Mouse (Mus musculus) midbrain, postnatal 0 days (tissue): ENCODE results near the gene Btbd8. TPM values are rescaled to one million over a fixed set of nuclear protein-coding genes. Genes with fewer than 3 reads are reported as not detected.

Source experiments
- ATAC-seq: fragments of 200-750 bp; cut with Nextera tagmentation; 2 replicates; pipeline ENCODE4 v1.8.0; 2017; ENCODE audit warnings: moderate number of reproducible peaks, mild to moderate bottlenecking, moderate TSS enrichment, moderate library complexity; ENCODE audit not compliant: low FRiP score
- DNase-seq: peaks from one replicate; pipeline ENCODE4 v3.0.0-alpha.2; 2015; ENCODE audit warnings: low spot score
- H3K27ac ChIP-seq: fragments of 300-500 bp; sonication (generic); 2 replicates; pipeline ENCODE4 v1.5.1; 2014; ENCODE audit warnings: low read depth, mild to moderate bottlenecking, low read length, mixed read lengths
- H3K27me3 ChIP-seq: fragments of 300-500 bp; sonication (generic); 2 replicates; pipeline ENCODE4 v1.6.1; 2014; ENCODE audit warnings: low read length, control low read depth, mixed read lengths; ENCODE audit not compliant: insufficient read depth
- H3K36me3 ChIP-seq: fragments of 300-500 bp; sonication (generic); 2 replicates; pipeline ENCODE4 v1.6.1; 2014; ENCODE audit warnings: low read length, control low read depth, mixed read lengths; ENCODE audit not compliant: insufficient read depth
- H3K4me1 ChIP-seq: fragments of 300-500 bp; sonication (generic); 2 replicates; pipeline ENCODE4 v1.6.1; 2014; ENCODE audit warnings: mild to moderate bottlenecking, control low read depth, antibody characterized with exemption, low read length, mixed read lengths; ENCODE audit not compliant: insufficient read depth
- H3K4me2 ChIP-seq: fragments of 300-500 bp; sonication (generic); 2 replicates; pipeline ENCODE4 v1.6.1; 2014; ENCODE audit warnings: low read depth, mild to moderate bottlenecking, low read length, mixed read lengths; ENCODE audit not compliant: poor library complexity, severe bottlenecking
- H3K4me3 ChIP-seq: fragments of 300-500 bp; sonication (generic); 2 replicates; pipeline ENCODE4 v1.5.1; 2014; ENCODE audit warnings: low read depth, mild to moderate bottlenecking, low read length, moderate library complexity
- H3K9ac ChIP-seq: fragments of 300-500 bp; sonication (generic); replicated peaks from 2 replicates; pipeline ENCODE4 v1.6.1; 2014; ENCODE audit warnings: mild to moderate bottlenecking, low read length, moderate library complexity, mixed read lengths; ENCODE audit not compliant: poor library complexity, severe bottlenecking
- H3K9me3 ChIP-seq: fragments of 300-500 bp; sonication (generic); 2 replicates; pipeline ENCODE4 v1.6.1; 2016; ENCODE audit warnings: low read length, control low read depth
- CTCF ChIP-seq: IDR thresholded peaks from 2 replicates; pipeline ENCODE4 v1.5.1; 2016; ENCODE audit warnings: antibody characterized with exemption, mild to moderate bottlenecking
- WGBS: fragments of 180-500 bp; shearing (Covaris S2); extraction: QIAGEN DNeasy Blood & Tissue Kit; methylation state at CpG from one replicate; pipeline ENCODE4 v1.1.7; 2014; 5-methylcytosine and 5-hydroxymethylcytosine counted together
- polyA plus RNA-seq: library from polyadenylated mRNA; unstranded; fragments of >200 nt; fragmentation: Nextera tagmentation; extraction: Ambion mirVana; gene quantifications from 2 replicates; pipeline ENCODE4 v1.2.1, GENCODE M21; 2015
- total RNA-seq: library from RNA; depleted of rRNA; stranded (reverse); fragments of >200 nt; gene quantifications from 2 replicates; pipeline ENCODE4 v1.2.3, GENCODE M21; 2014

Gene Btbd8
- total and polyA plus RNA-seq, 2 experiments from 2014 or later, result 24.9 to 38.9 TPM

DNA sequence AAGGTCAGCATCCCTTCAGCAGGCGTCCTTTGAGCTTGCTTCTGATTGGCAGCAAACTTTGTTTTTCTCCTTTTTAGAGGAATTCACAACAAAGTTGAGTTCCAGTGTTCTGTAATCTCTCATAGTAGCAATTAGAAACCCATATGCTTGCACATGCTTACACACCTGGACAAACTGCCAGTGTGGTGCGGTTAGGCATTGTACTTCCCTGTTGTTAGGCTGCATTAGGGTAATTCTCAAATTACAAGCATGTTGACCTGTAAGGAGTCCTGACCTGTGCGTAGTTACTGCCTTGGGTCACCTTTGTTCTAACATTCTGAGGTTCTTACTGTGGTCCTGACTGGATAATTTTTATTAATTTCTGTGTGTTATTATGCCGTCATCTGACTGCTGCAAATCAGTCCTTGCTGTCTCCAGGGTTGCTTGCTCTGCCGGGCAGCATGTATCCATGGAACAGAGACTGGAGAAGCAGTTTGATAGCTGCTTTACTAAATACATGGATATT, 61.1 kb downstream of the Btbd8 start:
- TF ChIP-seq CTCF, result no peak

GRCm38 (mm10) chr5:107499891-107500535, 62.2 kb downstream of the Btbd8 start:
- H3K9me3 ChIP-seq, result no peaks in the 10 kb centered on the region
- H3K4me2 ChIP-seq, result no peak overlapping the region
- TF ChIP-seq CTCF, result no peak
- no peak overlapping the region for H3K27ac ChIP-seq
- no peak overlapping the region for H3K4me3 ChIP-seq
- 81% methylated on average over 5 of the region's 5 CpGs for WGBS
- H3K9ac ChIP-seq, result no peak overlapping the region
- DNase-seq (no peak), ATAC-seq (no peak)
- peaks cover 13% of the 10 kb centered on the region for H3K36me3 ChIP-seq
- H3K27me3 ChIP-seq, result no peaks in the 10 kb centered on the region
- H3K4me1 ChIP-seq, result peaks cover 4% of the 10 kb centered on the region; the same call in 1 of the 2 replicates

More for the DNA sequence above, 61.1 kb downstream of the Btbd8 start:
- Histone ChIP-seq H3K27me3 (no peaks in the 10 kb centered on the region), H3K27ac (peak overlapping the region; percentile 85), H3K4me2 (peak overlapping the region; percentile 59), H3K4me3 (peak overlapping the region; percentile 50), H3K9me3 (no peaks in the 10 kb centered on the region), H3K36me3 (peaks cover 7% of the 10 kb centered on the region; the same call in 1 of the 2 replicates), H3K9ac (peak overlapping the region; percentile 78), H3K4me1 (peaks cover 4% of the 10 kb centered on the region; the same call in 1 of the 2 replicates)
- 45% methylated on average over 5 of the region's 5 CpGs for WGBS
- DNase-seq, result no peak
- no peak for ATAC-seq

DNA sequence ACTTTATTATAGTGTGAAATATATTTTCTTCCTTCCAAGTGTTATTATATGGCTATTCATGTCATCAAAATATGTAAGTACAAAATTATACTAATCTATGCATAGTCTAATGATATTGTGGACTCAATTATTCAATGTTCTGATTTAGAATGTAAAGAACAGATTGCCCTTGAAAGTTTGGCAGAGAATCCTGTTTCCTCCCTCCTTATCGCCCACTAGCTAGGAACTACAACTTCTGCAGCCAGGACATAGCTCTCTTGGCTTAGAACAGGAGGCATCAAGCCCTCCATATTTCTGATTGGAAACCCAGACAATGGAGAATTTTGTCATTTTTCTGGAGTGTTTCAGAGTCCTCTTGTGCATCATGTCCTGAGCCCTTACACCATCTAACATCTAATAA, 62.9 kb downstream of the Btbd8 start:
- Histone ChIP-seq H3K4me3 (no peak overlapping the region), H3K9ac (no peak overlapping the region), H3K36me3 (peaks cover 20% of the 10 kb centered on the region), H3K27me3 (no peaks in the 10 kb centered on the region), H3K4me2 (no peak overlapping the region), H3K4me1 (peaks cover 4% of the 10 kb centered on the region; the same call in 1 of the 2 replicates), H3K9me3 (no peaks in the 10 kb centered on the region), H3K27ac (no peak overlapping the region)
- no peak for TF ChIP-seq CTCF
- DNase-seq (no peak), ATAC-seq (no peak)
- WGBS, result 79% methylated on average over 1 of the region's 1 CpGs

DNA sequence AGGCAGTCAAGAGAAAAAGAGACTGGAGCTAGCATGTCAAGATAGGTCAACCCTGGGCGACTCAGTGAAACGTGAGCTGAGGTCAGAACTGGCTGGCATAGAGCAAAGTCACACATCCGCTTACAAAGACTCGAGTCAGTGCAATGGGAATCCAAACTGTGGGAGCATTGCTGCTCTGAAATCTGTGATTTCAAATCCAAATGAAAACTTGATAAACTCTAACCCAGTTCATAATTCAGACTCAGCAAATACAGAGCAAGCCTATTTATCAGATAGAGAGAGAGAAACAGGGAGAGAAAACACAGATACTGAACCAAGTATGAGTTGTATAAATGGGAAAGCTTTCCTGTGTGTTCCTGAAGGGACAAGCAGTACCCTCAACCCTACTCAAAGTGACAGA, 69.5 kb downstream of the Btbd8 start, which contains the start of gene Gm42669:
Gene Gm42669 (plus strand): TSS at position 301 of the 400 bp plus-strand sequence.
- H3K36me3 ChIP-seq, result peaks cover 43% of the 10 kb centered on the region

GRCm38 (mm10) chr5:107510503-107510902, 72.7 kb downstream of the Btbd8 start:
- H3K9me3 ChIP-seq, result no peaks in the 10 kb centered on the region
- no peak overlapping the region for H3K27ac ChIP-seq
- ATAC-seq (no peak), DNase-seq (no peak)
- peaks cover 29% of the 10 kb centered on the region for H3K36me3 ChIP-seq
- H3K4me3 ChIP-seq, result no peak overlapping the region
- no peak overlapping the region for H3K4me2 ChIP-seq
- 91% methylated on average over 10 of the region's 10 CpGs for WGBS
- no peaks in the 10 kb centered on the region for H3K4me1 ChIP-seq
- no peak overlapping the region for H3K9ac ChIP-seq
- TF ChIP-seq CTCF, result no peak
- no peaks in the 10 kb centered on the region for H3K27me3 ChIP-seq

More for the DNA sequence above, 69.5 kb downstream of the Btbd8 start, which contains the start of gene Gm42669:
- H3K9me3 ChIP-seq, result no peaks in the 10 kb centered on the region
- H3K4me1 ChIP-seq, result no peaks in the 10 kb centered on the region
- WGBS, result 88% methylated on average over 4 of the region's 4 CpGs
- H3K4me3 ChIP-seq, result no peak within 1 kb of the TSS
- no peak within 1 kb of the TSS for H3K9ac ChIP-seq
- H3K4me2 ChIP-seq, result no peak within 1 kb of the TSS
- ATAC-seq, result no peak
- H3K27me3 ChIP-seq, result no peaks in the 10 kb centered on the region
- H3K27ac ChIP-seq, result no peak within 1 kb of the TSS
- DNase-seq, result no peak
- TF ChIP-seq CTCF, result no peak

- Histone ChIP-seq H3K4me3 (no peak overlapping the region), H3K36me3 (peaks cover 26% of the 10 kb centered on the region), H3K4me2 (no peak overlapping the region), H3K27ac (no peak overlapping the region), H3K27me3 (no peaks in the 10 kb centered on the region), H3K9me3 (no peaks in the 10 kb centered on the region), H3K9ac (no peak overlapping the region), H3K4me1 (no peaks in the 10 kb centered on the region)
- WGBS, result 59% methylated on average over 2 of the region's 2 CpGs
- no peak for ATAC-seq
- no peak for DNase-seq
- TF ChIP-seq CTCF, result no peak
These were observed 73.5 kb downstream of the Btbd8 start for GRCm38 (mm10) chr5:107511326-107511725.
